Mouse (Mus musculus): Measurements from ENCODE around the gene Slc25a11.

Slc25a11 gene

GRCm38 (mm10) chr11:70646691-70647650, at the start of gene Slc25a11, which contains the start of gene Rnf167:
TSS of gene Slc25a11 (minus strand) at chr11:70647479.
TSS of gene Rnf167 (plus strand) at chr11:70647235.
- under 1% methylated on average over 63 of the region's 63 CpGs for WGBS

- 55% methylated on average over 3 of the region's 3 CpGs for WGBS
These were observed 46.2 kb upstream of the Slc25a11 start for GRCm38 (mm10) chr11:70693504-70693903.

GRCm38 (mm10) chr11:70689578-70689977, 42.3 kb upstream of the Slc25a11 start:
- 61% methylated on average over 4 of the region's 4 CpGs for WGBS

- WGBS: 4% methylated on average over 8 of the region's 8 CpGs
These were observed 41.1 kb upstream of the Slc25a11 start for GRCm38 (mm10) chr11:70688372-70688771.

- WGBS: under 1% methylated on average over 53 of the region's 55 CpGs
These were observed 40.4 kb upstream of the Slc25a11 start, which contains the start of gene Camta2 for GRCm38 (mm10) chr11:70687601-70688199. TSS of gene Camta2 (minus strand) at chr11:70688105.

GRCm38 (mm10) chr11:70686901-70687566, 39.8 kb upstream of the Slc25a11 start:
- WGBS: 1% methylated on average over 16 of the region's 16 CpGs

- 82% methylated on average over 5 of the region's 5 CpGs for WGBS
These were observed 36.4 kb upstream of the Slc25a11 start for GRCm38 (mm10) chr11:70683640-70684039.

GRCm38 (mm10) chr11:70681897-70682581, 34.8 kb upstream of the Slc25a11 start:
- WGBS: 19% methylated on average over 11 of the region's 11 CpGs

GRCm38 (mm10) chr11:70681170-70681569, 33.9 kb upstream of the Slc25a11 start:
- 76% methylated on average over 12 of the region's 12 CpGs for WGBS

- 86% methylated on average over 8 of the region's 8 CpGs for WGBS
These were observed 32.6 kb upstream of the Slc25a11 start for GRCm38 (mm10) chr11:70679894-70680293.

GRCm38 (mm10) chr11:70679361-70679760, 32.1 kb upstream of the Slc25a11 start:
- 93% methylated on average over 8 of the region's 8 CpGs for WGBS

- 93% methylated on average over 2 of the region's 2 CpGs for WGBS
These were observed 31.3 kb upstream of the Slc25a11 start for GRCm38 (mm10) chr11:70678576-70678975.

- WGBS: 87% methylated on average over 9 of the region's 9 CpGs
These were observed 30.8 kb upstream of the Slc25a11 start for GRCm38 (mm10) chr11:70678092-70678491.

GRCm38 (mm10) chr11:70674501-70674900, 27.2 kb upstream of the Slc25a11 start:
- WGBS: 62% methylated on average over 11 of the region's 11 CpGs

GRCm38 (mm10) chr11:70674014-70674413, 26.7 kb upstream of the Slc25a11 start:
- 63% methylated on average over 6 of the region's 6 CpGs for WGBS

GRCm38 (mm10) chr11:70671333-70672047, 24.2 kb upstream of the Slc25a11 start:
- 81% methylated on average over 16 of the region's 16 CpGs for WGBS

- WGBS: 30% methylated on average over 14 of the region's 14 CpGs
These were observed 23.2 kb upstream of the Slc25a11 start for GRCm38 (mm10) chr11:70670483-70670882.

- under 1% methylated on average over 31 of the region's 31 CpGs for WGBS
These were observed 22.5 kb upstream of the Slc25a11 start for GRCm38 (mm10) chr11:70669582-70670345.

GRCm38 (mm10) chr11:70668771-70669505, 21.7 kb upstream of the Slc25a11 start, which contains the start of gene Spag7:
TSS of gene Spag7 (minus strand) at chr11:70669416.
- under 1% methylated on average over 44 of the region's 44 CpGs for WGBS
